Mouse (Mus musculus): Measurements from ENCODE around the gene Sh3gl2. TPM values are rescaled to one million over a fixed set of nuclear protein-coding genes. Genes with fewer than 3 reads are reported as not detected.
A peak's percentile ranks its signal among the peaks of the same experiment; 100 is the strongest.

Sh3gl2 gene
- 22.4 and 24.0 TPM in 2 replicates for polyA plus RNA-seq (2016; fragmentation: Nextera tagmentation; extraction: Ambion mirVana)

- Histone ChIP-seq H3K36me3 (no peaks in the 10 kb centered on the region), H3K9me3 (replicated peaks) (no peaks in the 10 kb centered on the region), H3K4me3 (peak within 1 kb of the TSS; percentile 76), H3K27me3 (peaks cover 38% of the 10 kb centered on the region), H3K4me1 (peaks cover 4% of the 10 kb centered on the region; the same call in 1 of the 2 replicates), H3K27ac (peak within 1 kb of the TSS; percentile 84), H3K4me2 (replicated peaks) (peak within 1 kb of the TSS; percentile 92), H3K9ac (peak within 1 kb of the TSS; percentile 82)
- whole genome bisulfite sequencing: under 1% methylated on average over 45 of the region's 48 CpGs
- peak; percentile 92 for ATAC-seq (ENCODE audit: low FRiP score)
These were observed at the start of gene Sh3gl2 for GRCm38 (mm10) chr4:85205071-85205635. Gene Sh3gl2, plus strand, starts transcription at chr4:85205126.

- Histone ChIP-seq H3K36me3 (no peaks in the 10 kb centered on the region), H3K4me2 (replicated peaks) (no peak overlapping the region), H3K4me3 (no peak overlapping the region), H3K27ac (no peak overlapping the region), H3K9me3 (replicated peaks) (no peaks in the 10 kb centered on the region), H3K4me1 (peaks cover 2% of the 10 kb centered on the region; the same call in 1 of the 2 replicates), H3K27me3 (no peaks in the 10 kb centered on the region), H3K9ac (no peak overlapping the region)
- WGBS: 67% methylated on average over 4 of the region's 4 CpGs
- ATAC-seq (ENCODE audit: low FRiP score): no peak
These were observed 43.8 kb upstream of the Sh3gl2 start for GRCm38 (mm10) chr4:85161156-85161555.

DNA sequence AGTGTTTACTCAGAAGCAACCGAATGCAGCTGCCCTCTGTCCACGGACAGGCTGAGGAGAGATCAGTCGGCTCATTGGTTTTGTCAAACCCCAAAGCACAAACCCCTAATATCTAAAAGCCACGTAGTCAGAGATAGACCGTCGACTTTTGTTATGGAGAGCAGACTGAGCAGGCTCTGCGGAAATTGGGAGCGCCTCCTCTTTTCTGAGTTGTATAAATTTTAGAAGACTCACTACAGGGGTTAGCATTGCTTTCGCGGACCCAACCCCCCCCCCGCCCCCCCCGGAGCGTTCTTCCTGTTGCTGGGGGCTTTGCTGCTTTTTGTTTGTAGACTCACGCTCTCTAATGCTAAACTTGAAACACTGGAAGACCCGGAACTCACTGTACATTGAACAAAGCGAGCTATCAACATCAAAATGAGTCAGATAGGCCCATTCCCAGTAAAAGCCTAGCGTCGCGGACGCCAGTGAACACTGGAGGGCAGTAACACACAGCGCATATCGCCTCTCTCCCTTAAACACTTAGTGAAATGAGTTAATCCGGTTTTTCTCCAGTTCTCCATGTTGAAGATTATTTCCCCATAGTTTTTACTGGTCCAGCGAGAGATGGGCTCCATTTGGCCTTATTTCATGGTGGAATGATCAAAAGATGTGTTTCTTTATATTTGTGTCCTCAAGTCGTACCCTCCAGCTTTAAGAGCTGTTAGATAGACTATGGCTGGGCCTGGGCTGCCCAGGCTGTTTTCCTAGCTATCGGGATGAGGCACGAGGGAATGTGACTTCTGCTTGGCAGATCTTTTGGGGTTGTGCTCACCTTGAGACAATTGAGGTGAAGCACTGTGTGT lies 42.2 kb upstream of the Sh3gl2 start:
- WGBS: 28% methylated on average over 27 of the region's 27 CpGs
- H3K9ac ChIP-seq: no peak overlapping the region
- H3K27ac ChIP-seq: no peak overlapping the region
- peak; percentile 89 for ATAC-seq (ENCODE audit: low FRiP score)
- peaks cover 2% of the 10 kb centered on the region; the same call in 1 of the 2 replicates for H3K4me1 ChIP-seq
- H3K27me3 ChIP-seq: no peaks in the 10 kb centered on the region
- no peaks in the 10 kb centered on the region for H3K36me3 ChIP-seq
- peak overlapping the region; percentile 33; the same call in 1 of the 2 replicates for H3K4me2 ChIP-seq (replicated peaks)
- no peaks in the 10 kb centered on the region for H3K9me3 ChIP-seq (replicated peaks)
- no peak overlapping the region for H3K4me3 ChIP-seq

- no peaks in the 10 kb centered on the region for H3K9me3 ChIP-seq (replicated peaks)
- H3K4me1 ChIP-seq: peaks cover 2% of the 10 kb centered on the region; the same call in 1 of the 2 replicates
- no peaks in the 10 kb centered on the region for H3K36me3 ChIP-seq
- H3K4me2 ChIP-seq (replicated peaks): no peak overlapping the region
- H3K4me3 ChIP-seq: no peak overlapping the region
- no peaks in the 10 kb centered on the region for H3K27me3 ChIP-seq
- ATAC-seq (ENCODE audit: low FRiP score): no peak
- WGBS: 85% methylated on average over 2 of the region's 2 CpGs
- H3K9ac ChIP-seq: no peak overlapping the region
- no peak overlapping the region for H3K27ac ChIP-seq
These were observed 41.7 kb upstream of the Sh3gl2 start for GRCm38 (mm10) chr4:85163313-85163615.

- no peak for ATAC-seq (ENCODE audit: low FRiP score)
- no peaks in the 10 kb centered on the region for H3K36me3 ChIP-seq
- 93% methylated on average over 12 of the region's 12 CpGs for WGBS
- H3K27ac ChIP-seq: no peak overlapping the region
- H3K4me1 ChIP-seq: no peaks in the 10 kb centered on the region
- H3K27me3 ChIP-seq: no peaks in the 10 kb centered on the region
- no peaks in the 10 kb centered on the region for H3K9me3 ChIP-seq (replicated peaks)
- H3K9ac ChIP-seq: no peak overlapping the region
- H3K4me3 ChIP-seq: no peak overlapping the region
- no peak overlapping the region for H3K4me2 ChIP-seq (replicated peaks)
These were observed 36.9 kb upstream of the Sh3gl2 start for GRCm38 (mm10) chr4:85168001-85168400.

DNA sequence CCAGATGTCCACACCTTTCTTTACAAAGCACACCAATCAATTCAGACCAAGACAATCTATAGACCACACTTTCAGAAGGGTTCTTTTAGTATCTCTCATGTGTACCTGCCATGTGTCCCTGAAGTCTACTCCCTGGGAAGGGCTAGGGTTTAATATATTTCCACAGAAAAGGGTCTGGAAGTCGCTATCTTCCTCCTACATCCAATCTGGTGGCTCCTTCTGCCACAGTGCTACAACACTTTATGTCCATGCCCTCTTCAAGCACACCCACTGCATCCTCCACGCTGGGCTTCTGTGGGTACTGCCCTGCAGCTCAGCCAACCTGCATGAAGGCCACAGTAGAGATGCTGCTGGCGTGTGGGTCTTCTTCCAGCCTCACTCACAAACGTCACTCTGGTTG lies 29.5 kb upstream of the Sh3gl2 start:
- Histone ChIP-seq H3K4me1 (no peaks in the 10 kb centered on the region), H3K4me3 (no peak overlapping the region), H3K36me3 (no peaks in the 10 kb centered on the region), H3K9ac (no peak overlapping the region), H3K27ac (no peak overlapping the region), H3K9me3 (replicated peaks) (no peaks in the 10 kb centered on the region), H3K4me2 (replicated peaks) (no peak overlapping the region), H3K27me3 (no peaks in the 10 kb centered on the region)
- WGBS: 87% methylated on average over 4 of the region's 4 CpGs
- no peak for ATAC-seq (ENCODE audit: low FRiP score)

- ATAC-seq (ENCODE audit: low FRiP score): no peak
- Histone ChIP-seq H3K27me3 (no peaks in the 10 kb centered on the region), H3K36me3 (no peaks in the 10 kb centered on the region), H3K9ac (no peak overlapping the region), H3K9me3 (replicated peaks) (no peaks in the 10 kb centered on the region), H3K4me2 (replicated peaks) (no peak overlapping the region), H3K27ac (no peak overlapping the region), H3K4me3 (no peak overlapping the region), H3K4me1 (no peaks in the 10 kb centered on the region)
- WGBS: 82% methylated on average over 9 of the region's 9 CpGs
These were observed 26.4 kb upstream of the Sh3gl2 start for GRCm38 (mm10) chr4:85178394-85179051.

GRCm38 (mm10) chr4:85186011-85186410 lies 18.9 kb upstream of the Sh3gl2 start:
- no peak overlapping the region for H3K9ac ChIP-seq
- no peak for ATAC-seq (ENCODE audit: low FRiP score)
- H3K36me3 ChIP-seq: no peaks in the 10 kb centered on the region
- H3K4me3 ChIP-seq: no peak overlapping the region
- H3K9me3 ChIP-seq (replicated peaks): no peaks in the 10 kb centered on the region
- WGBS: 57% methylated on average over 4 of the region's 4 CpGs
- no peaks in the 10 kb centered on the region for H3K4me1 ChIP-seq
- no peak overlapping the region for H3K27ac ChIP-seq
- no peaks in the 10 kb centered on the region for H3K27me3 ChIP-seq
- H3K4me2 ChIP-seq (replicated peaks): no peak overlapping the region

- no peak overlapping the region for H3K27ac ChIP-seq
- no peaks in the 10 kb centered on the region for H3K36me3 ChIP-seq
- no peak overlapping the region for H3K4me2 ChIP-seq (replicated peaks)
- H3K27me3 ChIP-seq: no peaks in the 10 kb centered on the region
- WGBS: 81% methylated on average over 4 of the region's 4 CpGs
- H3K4me1 ChIP-seq: no peaks in the 10 kb centered on the region
- ATAC-seq (ENCODE audit: low FRiP score): no peak
- no peak overlapping the region for H3K4me3 ChIP-seq
- no peaks in the 10 kb centered on the region for H3K9me3 ChIP-seq (replicated peaks)
- no peak overlapping the region for H3K9ac ChIP-seq
These were observed 8.7 kb upstream of the Sh3gl2 start for GRCm38 (mm10) chr4:85196201-85196600.

DNA sequence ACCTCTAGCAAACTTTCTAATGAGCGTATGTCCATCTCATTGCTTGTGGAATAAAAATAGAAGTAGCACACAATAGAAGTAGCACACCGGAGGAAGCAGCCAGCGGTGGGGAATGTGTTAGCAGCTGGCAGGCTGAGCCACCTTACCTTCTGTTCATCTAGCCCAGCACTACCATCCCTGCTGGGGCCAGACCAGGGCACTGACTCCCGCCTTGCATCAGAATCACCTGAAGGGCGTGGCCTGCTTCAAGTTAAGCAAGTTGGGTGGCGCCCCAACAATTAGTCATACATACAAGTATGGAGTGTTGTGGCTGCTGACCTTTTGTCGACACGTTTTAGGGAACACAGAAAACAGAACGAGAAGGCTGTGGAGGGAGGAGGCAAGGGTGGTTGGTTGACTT lies 6.5 kb upstream of the Sh3gl2 start:
- H3K9me3 ChIP-seq (replicated peaks): no peaks in the 10 kb centered on the region
- H3K36me3 ChIP-seq: no peaks in the 10 kb centered on the region
- 86% methylated on average over 9 of the region's 9 CpGs for WGBS
- no peak overlapping the region for H3K4me2 ChIP-seq (replicated peaks)
- peaks cover 12% of the 10 kb centered on the region for H3K27me3 ChIP-seq
- no peak overlapping the region for H3K27ac ChIP-seq
- H3K4me1 ChIP-seq: no peaks in the 10 kb centered on the region
- H3K4me3 ChIP-seq: no peak overlapping the region
- no peak overlapping the region for H3K9ac ChIP-seq
- no peak for ATAC-seq (ENCODE audit: low FRiP score)

DNA sequence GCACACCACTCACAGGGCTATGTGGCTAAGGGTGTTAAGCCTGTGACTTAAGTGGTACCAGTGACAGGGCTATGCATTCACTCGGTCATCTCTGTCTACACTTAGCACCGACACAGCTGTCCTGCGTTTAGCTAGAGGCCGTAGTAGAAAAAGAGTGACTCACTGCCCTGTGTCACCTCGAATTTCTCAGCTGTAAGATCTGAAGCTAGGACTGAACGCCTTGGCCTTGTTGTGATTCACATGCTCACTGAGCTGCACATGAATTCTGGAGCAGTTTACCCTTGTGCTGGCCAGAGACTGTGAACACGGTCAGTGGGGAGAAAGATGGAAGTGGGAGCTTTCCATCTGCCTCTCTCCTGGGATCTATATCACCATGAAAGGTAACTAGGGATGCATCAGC lies 2.3 kb upstream of the Sh3gl2 start:
- Histone ChIP-seq H3K27me3 (peaks cover 38% of the 10 kb centered on the region), H3K9me3 (replicated peaks) (no peaks in the 10 kb centered on the region), H3K4me1 (peaks cover 4% of the 10 kb centered on the region; the same call in 1 of the 2 replicates), H3K27ac (no peak overlapping the region), H3K4me3 (no peak overlapping the region), H3K9ac (no peak overlapping the region), H3K36me3 (no peaks in the 10 kb centered on the region), H3K4me2 (replicated peaks) (no peak overlapping the region)
- ATAC-seq (ENCODE audit: low FRiP score): no peak
- 78% methylated on average over 7 of the region's 7 CpGs for WGBS

- peaks cover 38% of the 10 kb centered on the region for H3K27me3 ChIP-seq
- peak overlapping the region; percentile 76 for H3K4me3 ChIP-seq
- peak overlapping the region; percentile 82 for H3K9ac ChIP-seq
- H3K4me1 ChIP-seq: peaks cover 4% of the 10 kb centered on the region; the same call in 1 of the 2 replicates
- peak overlapping the region; percentile 92 for H3K4me2 ChIP-seq (replicated peaks)
- no peaks in the 10 kb centered on the region for H3K9me3 ChIP-seq (replicated peaks)
- ATAC-seq (ENCODE audit: low FRiP score): peak; percentile 87
- WGBS: under 1% methylated on average over 42 of the region's 43 CpGs
- peak overlapping the region; percentile 84 for H3K27ac ChIP-seq
- no peaks in the 10 kb centered on the region for H3K36me3 ChIP-seq
These were observed 798 bp downstream of the Sh3gl2 start for GRCm38 (mm10) chr4:85205636-85206211.
